ENCODE assay signal across 11 mouse cellular contexts in genomic region chr1:132802380-132802779, GRCm38 (mm10).
DNase-seq lines count a peak whose midpoint lies in the region; ATAC-seq and TF ChIP-seq lines count a peak whose summit lies in the region.
"Had no signal": no experiment of that assay in that cellular context is flagged by ENCODE, and none has a peak within 500 bp of the region (broad histone marks: within the 10 kb centered on the region; RNA-seq: fewer than 3 reads in every experiment).

No protein-coding gene starts in this region.

- no peak overlapping the region for H3K4me2 ChIP-seq in heart, embryonic 11.5 days
- no peak overlapping the region for H3K4me2 ChIP-seq in liver, postnatal 0 days (ENCODE audit: low read depth, low read length)

- H3K4me3 ChIP-seq in heart, embryonic 11.5 days (ENCODE audit: low read depth, low read length) = no peak overlapping the region
- no peak overlapping the region for H3K4me3 ChIP-seq in liver, postnatal 0 days (ENCODE audit: low read depth, low read length)
- H3K4me3 ChIP-seq: erythroblast, embryonic 14.5 days had no signal

- peak; percentile 27; the same call in 1 of the 2 replicates for TF ChIP-seq CTCF in liver, postnatal 0 days (IDR thresholded peaks at IDR 0.05; ENCODE audit: low read depth)

- ATAC-seq in heart, embryonic 11.5 days (replicated peaks; ENCODE audit: insufficient number of reproducible peaks, low FRiP score, low TSS enrichment) = no peak
- no peak for ATAC-seq in liver, postnatal 0 days
- ATAC-seq: inflammation-experienced regulatory T-cells, adult 6 months had no signal

- peak; percentile 82 for DNase-seq in heart, adult 11 months
- no peak for DNase-seq in liver, postnatal 0 days
- DNase-seq in liver = no peak
- DNase-seq in adrenal gland, adult 2 months = peak; percentile 34
- peak; percentile 70 to 83 for DNase-seq in cerebellum, postnatal 14 days
- no peak for DNase-seq in urinary bladder, adult 18-20 months (ENCODE audit: low spot score in 2 of 2)
- DNase-seq in right cerebral cortex, postnatal 36 days (ENCODE audit: low spot score in 2 of 2) = no peak
- DNase-seq: thymus, postnatal 4 days had no signal

- no peak overlapping the region for H3K9ac ChIP-seq in heart, embryonic 11.5 days (ENCODE audit: low read depth, low read length)
- H3K9ac ChIP-seq in liver, postnatal 0 days (replicated peaks) = no peak overlapping the region

- H3K9me3 ChIP-seq in heart, embryonic 11.5 days (replicated peaks; ENCODE audit: control insufficient read depth, low read length) = no peaks in the 10 kb centered on the region
- no peaks in the 10 kb centered on the region for H3K9me3 ChIP-seq in liver, postnatal 0 days (ENCODE audit: low read length)

- H3K27ac ChIP-seq in heart, embryonic 11.5 days (ENCODE audit: low read depth, low read length) = no peak overlapping the region
- H3K27ac ChIP-seq in liver, postnatal 0 days (ENCODE audit: low read depth) = no peak overlapping the region

- no peaks in the 10 kb centered on the region for H3K36me3 ChIP-seq in heart, embryonic 11.5 days (ENCODE audit: control insufficient read depth, insufficient read depth, low read length)
- no peaks in the 10 kb centered on the region for H3K36me3 ChIP-seq in liver, postnatal 0 days (replicated peaks; ENCODE audit: insufficient read depth, low read length)

- WGBS in heart, embryonic 11.5 days (ENCODE audit: insufficient replicate concordance) = 33% methylated on average over 4 of the region's 4 CpGs
- 29% methylated on average over 4 of the region's 4 CpGs for WGBS in liver, postnatal 0 days (ENCODE audit: insufficient replicate concordance)

- TF ChIP-seq EP300 in liver, postnatal 0 days (IDR thresholded peaks at IDR 0.05; ENCODE audit: low read depth) = no peak

- H3K4me1 ChIP-seq in heart, embryonic 11.5 days (ENCODE audit: control insufficient read depth, insufficient read depth, low read length) = no peaks in the 10 kb centered on the region
- H3K4me1 ChIP-seq in liver, postnatal 0 days (ENCODE audit: insufficient read depth) = peaks cover 5% of the 10 kb centered on the region; the same call in 1 of the 2 replicates

- 0 out of 2 replicates have a peak, but pooled peaks cover 4% of the 10 kb centered on the region for H3K27me3 ChIP-seq in heart, embryonic 11.5 days (ENCODE audit: control insufficient read depth, insufficient read depth, low read length)
- H3K27me3 ChIP-seq in liver, postnatal 0 days (ENCODE audit: insufficient read depth, low read length) = peaks cover 8% of the 10 kb centered on the region; the same call in 1 of the 2 replicates

Comparison
In these comparisons a context has a peak if more than half of its experiments do, and no peak if none do; other contexts are left out.
1. DNase-seq: peak in heart, adult 11 months (single experiment), adrenal gland, adult 2 months (single experiment) and cerebellum, postnatal 14 days (2 of 2); none in liver, postnatal 0 days (single experiment), liver (single experiment), urinary bladder, adult 18-20 months (0 of 2) and right cerebral cortex, postnatal 36 days (0 of 2).